Mouse (Mus musculus): Measurements from ENCODE around the gene Cbx6. TPM values are rescaled to one million over a fixed set of nuclear protein-coding genes. Genes with fewer than 3 reads are reported as not detected.

The Cbx6 gene
- polyA plus RNA-seq, 1 experiment from 2014 or later: 8.3 TPM

DNA sequence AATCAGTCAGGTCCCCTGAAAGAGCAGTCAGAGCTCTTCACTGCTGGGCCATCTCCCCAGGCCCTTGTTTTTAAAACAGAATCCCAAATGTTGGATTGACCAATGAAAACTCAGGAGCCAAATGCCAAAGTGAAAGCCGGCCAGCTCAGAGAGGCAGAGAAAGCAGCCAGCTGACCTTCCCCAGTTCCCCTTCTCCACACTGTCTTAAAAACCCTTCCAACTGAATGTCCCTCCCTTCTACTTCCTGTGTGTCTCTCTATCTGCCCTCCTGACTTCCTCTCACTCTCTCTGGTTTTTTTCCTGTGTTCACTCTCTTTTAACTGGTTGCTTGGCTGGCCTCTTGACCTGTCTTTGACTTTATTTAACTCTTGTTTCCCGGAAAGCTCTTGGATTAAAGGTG lies 39.5 kb upstream of the Cbx6 start:
- DNase-seq (ENCODE audit: low spot score) (no peak), ATAC-seq (replicated peaks; ENCODE audit: insufficient number of reproducible peaks, low FRiP score, low TSS enrichment, low read depth) (no peak)
- H3K9ac ChIP-seq (replicated peaks; ENCODE audit: low read length): no peak overlapping the region
- no peak overlapping the region for H3K27ac ChIP-seq (replicated peaks; ENCODE audit: low read depth, low read length)
- H3K4me2 ChIP-seq (ENCODE audit: low read depth, low read length): no peak overlapping the region
- H3K36me3 ChIP-seq (replicated peaks; ENCODE audit: control insufficient read depth, insufficient read depth, low read depth, low read length): no peaks in the 10 kb centered on the region
- no peaks in the 10 kb centered on the region; the same call in 1 of the 2 replicates for H3K9me3 ChIP-seq (replicated peaks; ENCODE audit: control insufficient read depth, low read length)
- no peaks in the 10 kb centered on the region for H3K4me1 ChIP-seq (ENCODE audit: control insufficient read depth, insufficient read depth, low read length)
- H3K4me3 ChIP-seq (ENCODE audit: low read depth, low read length): no peak overlapping the region
- 62% methylated on average over 2 of the region's 2 CpGs for WGBS
- H3K27me3 ChIP-seq (ENCODE audit: control insufficient read depth, insufficient read depth, low read length): no peaks in the 10 kb centered on the region

DNA sequence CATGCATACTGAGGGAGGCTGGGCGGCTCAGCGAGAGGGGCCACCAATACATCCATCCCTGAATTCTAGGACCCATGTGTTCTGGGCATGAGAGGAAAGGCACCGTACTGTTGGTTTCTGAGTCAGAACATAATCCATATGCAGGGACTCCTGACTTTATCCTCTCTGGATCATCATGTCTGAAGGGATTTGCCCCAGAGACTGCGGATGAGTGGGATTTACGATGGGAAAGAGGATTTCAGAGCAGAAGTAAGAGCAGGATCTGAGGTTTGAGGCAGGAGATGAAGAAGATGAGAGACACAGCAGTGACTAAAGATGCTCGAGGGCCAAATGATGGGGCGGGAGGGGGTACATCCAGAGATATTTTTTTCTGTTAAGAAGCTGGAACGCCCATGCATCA lies 39.1 kb upstream of the Cbx6 start:
- H3K27me3 ChIP-seq (ENCODE audit: control insufficient read depth, insufficient read depth, low read length): no peaks in the 10 kb centered on the region
- no peak for ATAC-seq (replicated peaks; ENCODE audit: insufficient number of reproducible peaks, low FRiP score, low TSS enrichment, low read depth)

DNA sequence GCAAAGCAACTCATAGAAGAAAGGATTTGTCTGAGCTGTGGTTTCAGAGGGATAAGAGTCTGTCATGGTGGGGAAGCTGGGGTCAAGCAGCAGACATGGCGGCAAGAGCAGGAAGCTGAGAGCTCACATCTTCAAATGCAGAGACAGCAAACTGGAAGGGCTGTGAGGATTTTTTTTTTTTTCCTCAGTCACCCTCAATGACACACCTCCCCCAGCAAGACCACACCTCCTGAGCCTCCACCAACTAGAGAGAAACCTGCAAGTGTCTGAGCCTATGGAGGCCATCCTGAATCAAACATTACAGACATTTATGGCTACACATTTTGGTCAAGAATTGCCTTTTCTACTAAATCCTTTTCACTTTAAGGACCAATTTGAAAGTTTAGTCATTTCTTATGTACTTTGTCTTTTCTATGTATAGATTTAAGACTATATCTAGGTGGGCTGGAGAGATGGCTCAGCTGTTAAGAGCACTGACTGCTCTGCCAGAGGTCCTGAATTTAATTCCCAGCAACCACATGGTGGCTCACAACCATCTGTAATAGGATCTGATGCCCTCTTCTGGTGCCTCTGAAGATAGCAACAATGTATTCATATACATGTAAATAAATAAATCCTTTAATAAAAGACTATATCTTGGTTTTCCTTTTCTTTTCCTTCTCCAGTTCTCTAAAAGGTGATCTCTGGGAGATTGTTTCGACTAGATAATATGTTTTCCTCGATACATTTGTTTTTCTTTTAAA lies 32.9 kb upstream of the Cbx6 start:
- H3K4me3 ChIP-seq (ENCODE audit: low read depth, low read length): no peak overlapping the region
- ATAC-seq (replicated peaks; ENCODE audit: insufficient number of reproducible peaks, low FRiP score, low TSS enrichment, low read depth) (no peak), DNase-seq (ENCODE audit: low spot score) (no peak)
- no peaks in the 10 kb centered on the region; the same call in 1 of the 2 replicates for H3K9me3 ChIP-seq (replicated peaks; ENCODE audit: control insufficient read depth, low read length)
- H3K9ac ChIP-seq (replicated peaks; ENCODE audit: low read length): no peak overlapping the region
- no peaks in the 10 kb centered on the region for H3K4me1 ChIP-seq (ENCODE audit: control insufficient read depth, insufficient read depth, low read length)
- H3K4me2 ChIP-seq (ENCODE audit: low read depth, low read length): no peak overlapping the region
- H3K27ac ChIP-seq (replicated peaks; ENCODE audit: low read depth, low read length): no peak overlapping the region
- H3K36me3 ChIP-seq (replicated peaks; ENCODE audit: control insufficient read depth, insufficient read depth, low read depth, low read length): no peaks in the 10 kb centered on the region
- WGBS: 87% methylated on average over 3 of the region's 3 CpGs
- no peaks in the 10 kb centered on the region for H3K27me3 ChIP-seq (ENCODE audit: control insufficient read depth, insufficient read depth, low read length)

More for the DNA sequence above, 39.1 kb upstream of the Cbx6 start:
- Histone ChIP-seq H3K9ac (replicated peaks; ENCODE audit: low read length) (no peak overlapping the region), H3K9me3 (replicated peaks; ENCODE audit: control insufficient read depth, low read length) (no peaks in the 10 kb centered on the region; the same call in 1 of the 2 replicates), H3K36me3 (replicated peaks; ENCODE audit: control insufficient read depth, insufficient read depth, low read depth, low read length) (no peaks in the 10 kb centered on the region), H3K4me1 (ENCODE audit: control insufficient read depth, insufficient read depth, low read length) (no peaks in the 10 kb centered on the region), H3K27ac (replicated peaks; ENCODE audit: low read depth, low read length) (no peak overlapping the region), H3K4me3 (ENCODE audit: low read depth, low read length) (no peak overlapping the region), H3K4me2 (ENCODE audit: low read depth, low read length) (no peak overlapping the region)
- DNase-seq (ENCODE audit: low spot score): no peak
- WGBS: 89% methylated on average over 8 of the region's 8 CpGs

DNA sequence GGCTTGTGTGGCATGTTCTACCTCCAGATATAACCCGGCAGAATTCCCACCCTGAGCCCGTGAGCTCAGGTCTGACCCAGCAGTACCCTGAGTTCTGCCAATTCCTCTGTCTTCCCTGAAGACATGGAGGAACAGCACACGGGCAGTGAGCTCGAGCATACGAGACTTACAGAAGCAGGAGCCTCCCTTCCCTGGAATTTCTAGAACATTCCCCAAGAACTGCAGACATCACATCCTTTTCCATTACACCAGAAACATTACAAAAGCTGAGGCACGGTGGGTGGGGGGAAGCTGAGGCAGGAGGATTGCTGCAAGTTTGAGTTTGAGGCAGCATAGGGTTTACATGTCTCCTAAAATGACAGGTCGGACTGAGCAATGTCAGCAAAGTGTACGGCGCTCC lies 25.3 kb upstream of the Cbx6 start:
- H3K9ac ChIP-seq (replicated peaks; ENCODE audit: low read length): no peak overlapping the region
- H3K4me2 ChIP-seq (ENCODE audit: low read depth, low read length): no peak overlapping the region
- no peaks in the 10 kb centered on the region for H3K9me3 ChIP-seq (replicated peaks; ENCODE audit: control insufficient read depth, low read length)
- no peak for DNase-seq (ENCODE audit: low spot score)
- no peaks in the 10 kb centered on the region for H3K36me3 ChIP-seq (replicated peaks; ENCODE audit: control insufficient read depth, insufficient read depth, low read depth, low read length)
- 88% methylated on average over 9 of the region's 9 CpGs for WGBS
- H3K4me1 ChIP-seq (ENCODE audit: control insufficient read depth, insufficient read depth, low read length): no peaks in the 10 kb centered on the region
- H3K27ac ChIP-seq (replicated peaks; ENCODE audit: low read depth, low read length): no peak overlapping the region
- H3K4me3 ChIP-seq (ENCODE audit: low read depth, low read length): no peak overlapping the region
- H3K27me3 ChIP-seq (ENCODE audit: control insufficient read depth, insufficient read depth, low read length): no peaks in the 10 kb centered on the region
- no peak for ATAC-seq (replicated peaks; ENCODE audit: insufficient number of reproducible peaks, low FRiP score, low TSS enrichment, low read depth)

DNA sequence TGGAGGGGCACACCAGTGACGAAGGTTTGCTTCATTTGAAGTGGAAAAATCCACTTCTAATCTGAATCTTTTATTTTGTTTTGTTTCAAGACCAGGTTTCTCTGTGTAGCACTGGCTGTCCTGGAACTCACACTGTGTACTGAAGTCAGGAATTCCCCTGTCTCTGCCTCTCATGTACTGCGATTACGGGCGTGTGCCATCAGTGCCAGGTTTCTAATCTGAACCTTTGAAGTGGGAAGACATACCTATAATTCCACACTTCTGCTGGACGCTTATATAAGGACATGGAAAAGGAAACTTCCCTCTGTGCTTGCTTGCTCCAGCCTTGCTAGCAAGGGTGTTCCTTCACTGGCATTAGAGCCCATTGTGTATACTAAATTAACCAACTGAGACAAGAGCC lies 24.5 kb upstream of the Cbx6 start:
- Histone ChIP-seq H3K4me2 (ENCODE audit: low read depth, low read length) (no peak overlapping the region), H3K27me3 (ENCODE audit: control insufficient read depth, insufficient read depth, low read length) (no peaks in the 10 kb centered on the region), H3K36me3 (replicated peaks; ENCODE audit: control insufficient read depth, insufficient read depth, low read depth, low read length) (no peaks in the 10 kb centered on the region), H3K9me3 (replicated peaks; ENCODE audit: control insufficient read depth, low read length) (no peaks in the 10 kb centered on the region), H3K4me1 (ENCODE audit: control insufficient read depth, insufficient read depth, low read length) (no peaks in the 10 kb centered on the region), H3K4me3 (ENCODE audit: low read depth, low read length) (no peak overlapping the region), H3K9ac (replicated peaks; ENCODE audit: low read length) (no peak overlapping the region), H3K27ac (replicated peaks; ENCODE audit: low read depth, low read length) (no peak overlapping the region)
- no peak for DNase-seq (ENCODE audit: low spot score)
- ATAC-seq (replicated peaks; ENCODE audit: insufficient number of reproducible peaks, low FRiP score, low TSS enrichment, low read depth): no peak
- 93% methylated on average over 5 of the region's 5 CpGs for WGBS

DNA sequence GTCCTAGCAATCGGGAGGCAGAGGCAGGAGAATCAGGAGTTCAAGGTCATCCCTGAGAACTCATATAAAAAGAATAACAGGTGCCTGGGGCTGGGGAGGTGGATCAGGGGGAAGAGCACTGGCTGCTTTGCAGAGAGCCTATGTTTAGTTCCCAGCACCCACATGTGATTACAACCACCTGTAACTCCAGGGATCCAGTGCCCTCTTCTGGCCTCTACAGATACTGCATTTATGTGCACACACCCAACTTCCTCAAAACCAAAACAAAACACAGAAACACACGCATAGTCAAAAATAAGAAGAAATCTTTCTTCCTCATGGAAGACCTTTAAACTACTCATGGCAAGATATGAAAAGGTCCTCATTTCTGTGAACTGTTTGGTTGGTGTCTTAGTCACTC lies 15.7 kb upstream of the Cbx6 start:
- Histone ChIP-seq H3K27me3 (ENCODE audit: control insufficient read depth, insufficient read depth, low read length) (no peaks in the 10 kb centered on the region), H3K9me3 (replicated peaks; ENCODE audit: control insufficient read depth, low read length) (no peaks in the 10 kb centered on the region), H3K27ac (replicated peaks; ENCODE audit: low read depth, low read length) (no peak overlapping the region), H3K4me1 (ENCODE audit: control insufficient read depth, insufficient read depth, low read length) (no peaks in the 10 kb centered on the region), H3K36me3 (replicated peaks; ENCODE audit: control insufficient read depth, insufficient read depth, low read depth, low read length) (no peaks in the 10 kb centered on the region), H3K4me2 (ENCODE audit: low read depth, low read length) (no peak overlapping the region), H3K9ac (replicated peaks; ENCODE audit: low read length) (no peak overlapping the region), H3K4me3 (ENCODE audit: low read depth, low read length) (no peak overlapping the region)
- WGBS: 89% methylated on average over 2 of the region's 2 CpGs
- ATAC-seq (replicated peaks; ENCODE audit: insufficient number of reproducible peaks, low FRiP score, low TSS enrichment, low read depth): no peak
- no peak for DNase-seq (ENCODE audit: low spot score)

DNA sequence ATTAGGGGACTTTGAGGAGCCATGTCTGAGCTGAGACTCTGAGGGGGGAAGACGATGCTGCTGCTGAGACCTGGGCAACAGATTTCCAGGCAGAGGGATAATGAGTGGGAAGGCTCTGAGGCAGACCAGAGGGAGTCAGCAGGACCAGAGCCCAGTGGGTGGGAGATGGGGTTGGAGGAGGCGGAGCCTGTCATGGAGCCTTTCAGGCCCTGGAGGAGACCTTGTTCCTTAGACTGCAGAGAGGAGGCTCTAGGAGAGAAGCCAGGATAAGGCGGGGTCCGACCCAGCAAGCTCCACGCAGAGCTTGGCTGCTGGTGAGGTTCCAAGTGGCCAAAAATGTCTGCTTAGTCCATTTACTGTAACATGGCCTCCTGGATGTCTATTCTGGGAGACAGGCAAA lies 12.6 kb upstream of the Cbx6 start:
- Histone ChIP-seq H3K27ac (replicated peaks; ENCODE audit: low read depth, low read length) (no peak overlapping the region), H3K4me2 (ENCODE audit: low read depth, low read length) (no peak overlapping the region), H3K4me3 (ENCODE audit: low read depth, low read length) (no peak overlapping the region), H3K9me3 (replicated peaks; ENCODE audit: control insufficient read depth, low read length) (no peaks in the 10 kb centered on the region), H3K27me3 (ENCODE audit: control insufficient read depth, insufficient read depth, low read length) (no peaks in the 10 kb centered on the region), H3K9ac (replicated peaks; ENCODE audit: low read length) (no peak overlapping the region; the same call in 1 of the 2 replicates), H3K36me3 (replicated peaks; ENCODE audit: control insufficient read depth, insufficient read depth, low read depth, low read length) (no peaks in the 10 kb centered on the region), H3K4me1 (ENCODE audit: control insufficient read depth, insufficient read depth, low read length) (no peaks in the 10 kb centered on the region)
- DNase-seq (ENCODE audit: low spot score): no peak
- 24% methylated on average over 5 of the region's 5 CpGs for WGBS
- no peak for ATAC-seq (replicated peaks; ENCODE audit: insufficient number of reproducible peaks, low FRiP score, low TSS enrichment, low read depth)

DNA sequence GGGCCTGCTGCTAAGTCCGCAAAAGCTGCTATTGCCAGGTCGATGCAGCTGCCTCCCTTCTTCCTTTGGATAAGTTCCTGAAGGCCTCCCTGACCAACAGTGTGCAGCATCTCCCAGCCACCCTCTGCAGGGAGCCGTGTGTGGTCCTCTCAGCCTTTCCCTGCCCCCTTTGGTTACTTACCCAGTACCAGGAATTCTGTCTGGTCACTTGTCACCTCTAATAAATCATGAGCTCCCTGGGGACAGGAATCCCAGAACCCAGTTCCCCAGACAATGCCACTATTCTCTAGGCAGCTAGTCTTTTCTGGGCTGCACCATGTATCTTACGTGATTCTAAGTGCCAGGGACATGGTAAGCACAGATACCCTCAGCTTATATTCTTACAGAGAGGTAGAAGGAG lies 11.5 kb upstream of the Cbx6 start:
- Histone ChIP-seq H3K36me3 (replicated peaks; ENCODE audit: control insufficient read depth, insufficient read depth, low read depth, low read length) (no peaks in the 10 kb centered on the region), H3K9me3 (replicated peaks; ENCODE audit: control insufficient read depth, low read length) (no peaks in the 10 kb centered on the region), H3K4me3 (ENCODE audit: low read depth, low read length) (no peak overlapping the region), H3K4me2 (ENCODE audit: low read depth, low read length) (no peak overlapping the region), H3K9ac (replicated peaks; ENCODE audit: low read length) (no peak overlapping the region), H3K4me1 (ENCODE audit: control insufficient read depth, insufficient read depth, low read length) (no peaks in the 10 kb centered on the region), H3K27ac (replicated peaks; ENCODE audit: low read depth, low read length) (no peak overlapping the region), H3K27me3 (ENCODE audit: control insufficient read depth, insufficient read depth, low read length) (no peaks in the 10 kb centered on the region)
- ATAC-seq (replicated peaks; ENCODE audit: insufficient number of reproducible peaks, low FRiP score, low TSS enrichment, low read depth) (no peak), DNase-seq (ENCODE audit: low spot score) (no peak)
- WGBS: 57% methylated on average over 4 of the region's 4 CpGs
